Mouse (Mus musculus) lung, embryonic 16.5 days (tissue): ENCODE measurements around the gene Carm1. TPM values are rescaled to one million over a fixed set of nuclear protein-coding genes. Genes with fewer than 3 reads are reported as not detected.

ENCODE experiments used
- ATAC-seq: fragments of 200-750 bp; cut with Nextera tagmentation; 2 replicates; pipeline ENCODE4 v1.8.0; 2017; ENCODE audit warnings: low read depth, mild to moderate bottlenecking, moderate library complexity
- H3K27ac ChIP-seq: fragments of 300-500 bp; sonication (generic); 2 replicates; pipeline ENCODE4 v1.5.1; 2014; ENCODE audit warnings: mild to moderate bottlenecking, control low read depth, low read length
- H3K27me3 ChIP-seq: fragments of 300-500 bp; sonication (generic); 2 replicates; pipeline ENCODE4 v1.6.1; 2014; ENCODE audit warnings: low read depth, low read length, mixed read lengths; ENCODE audit not compliant: control insufficient read depth, insufficient read depth
- H3K36me3 ChIP-seq: fragments of 300-500 bp; sonication (generic); 2 replicates; pipeline ENCODE4 v1.6.1; 2014; ENCODE audit warnings: low read length; ENCODE audit not compliant: control insufficient read depth, insufficient read depth
- H3K4me1 ChIP-seq: fragments of 300-500 bp; sonication (generic); replicated peaks from 2 replicates; pipeline ENCODE4 v1.6.1; 2014; ENCODE audit warnings: low read length, mixed read lengths; ENCODE audit not compliant: control insufficient read depth, insufficient read depth
- H3K4me2 ChIP-seq: fragments of 300-500 bp; sonication (generic); 2 replicates; pipeline ENCODE4 v1.6.1; 2014; ENCODE audit warnings: low read depth, low read length, control low read depth
- H3K4me3 ChIP-seq: fragments of 300-500 bp; sonication (generic); 2 replicates; pipeline ENCODE4 v1.5.1; 2014; ENCODE audit warnings: mild to moderate bottlenecking, low read length, control low read depth
- H3K9ac ChIP-seq: fragments of 300-500 bp; sonication (generic); 2 replicates; pipeline ENCODE4 v1.6.1; 2014; ENCODE audit warnings: low read length, control low read depth
- H3K9me3 ChIP-seq: fragments of 300-500 bp; sonication (generic); 2 replicates; pipeline ENCODE4 v1.6.1; 2016; ENCODE audit warnings: low read length; ENCODE audit not compliant: control insufficient read depth
- WGBS: fragments of 180-500 bp; shearing (Covaris S2); extraction: QIAGEN DNeasy Blood & Tissue Kit; methylation state at CpG from one replicate; pipeline ENCODE4 v1.1.7; 2014; 5-methylcytosine and 5-hydroxymethylcytosine counted together
- polyA plus RNA-seq: library from polyadenylated mRNA; unstranded; fragments of >200 nt; fragmentation: Nextera tagmentation; extraction: Ambion mirVana; gene quantifications from 2 replicates; pipeline ENCODE4 v1.2.1, GENCODE M21; 2015

Carm1 gene
- polyA plus RNA-seq = 17.1 and 20.8 TPM in 2 replicates

DNA sequence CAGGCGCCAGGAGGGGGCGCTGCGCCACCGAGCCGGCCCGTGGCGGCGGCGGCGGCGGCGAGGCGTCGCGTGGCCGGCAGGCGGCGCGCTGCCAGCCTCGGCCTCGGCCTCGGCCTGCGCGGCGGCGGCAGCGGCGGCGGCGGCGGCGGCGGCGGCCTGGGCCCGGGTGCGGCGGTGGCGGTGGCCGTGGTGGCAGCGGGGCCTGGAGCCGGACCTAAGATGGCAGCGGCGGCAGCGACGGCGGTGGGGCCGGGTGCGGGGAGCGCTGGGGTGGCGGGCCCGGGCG lies at the start of gene Carm1:
Gene Carm1, plus strand, starts transcription at position 106 of the 286 bp plus-strand sequence.
- Histone ChIP-seq H3K4me2 (peak within 1 kb of the TSS; percentile 90), H3K4me1 (peaks cover 20% of the 10 kb centered on the region), H3K4me3 (peak within 1 kb of the TSS; percentile 84), H3K9ac (peak within 1 kb of the TSS; percentile 96), H3K27ac (peak within 1 kb of the TSS; percentile 97), H3K27me3 (no peaks in the 10 kb centered on the region), H3K9me3 (no peaks in the 10 kb centered on the region), H3K36me3 (peaks cover 6% of the 10 kb centered on the region; the same call in 1 of the 2 replicates)
- WGBS = 0% methylated on average over 14 of the region's 52 CpGs
- ATAC-seq = no peak

DNA sequence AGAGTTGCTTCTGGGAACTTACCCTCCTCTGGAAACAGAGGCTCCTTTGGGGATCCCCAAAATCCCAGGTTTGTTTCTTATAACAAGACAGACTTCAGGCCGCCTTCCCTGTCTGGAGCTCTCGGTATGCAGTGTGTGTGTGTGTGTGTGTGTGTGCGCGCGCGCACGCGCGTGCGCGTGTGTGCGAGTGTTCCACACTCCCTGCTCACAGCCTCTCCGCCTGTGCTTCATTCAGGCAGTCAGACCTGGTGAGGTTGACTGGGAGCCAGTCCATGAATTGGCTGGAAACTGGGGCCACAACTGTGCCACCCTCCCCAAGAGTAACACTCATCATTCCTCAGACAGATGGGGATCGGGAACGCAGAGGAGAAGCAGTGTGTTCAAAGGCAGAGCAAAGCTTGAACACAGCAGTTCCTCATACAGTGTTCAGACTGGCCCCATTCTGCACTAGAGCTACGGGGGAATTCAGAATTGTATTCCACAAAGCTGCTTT lies 49.6 kb upstream of the Carm1 start:
- H3K4me1 ChIP-seq = no peaks in the 10 kb centered on the region
- no peaks in the 10 kb centered on the region for H3K27me3 ChIP-seq
- no peak overlapping the region for H3K9ac ChIP-seq
- peaks cover 14% of the 10 kb centered on the region for H3K36me3 ChIP-seq
- H3K9me3 ChIP-seq = no peaks in the 10 kb centered on the region
- WGBS = 90% methylated on average over 16 of the region's 16 CpGs
- no peak overlapping the region for H3K4me3 ChIP-seq
- no peak for ATAC-seq
- H3K4me2 ChIP-seq = no peak overlapping the region
- H3K27ac ChIP-seq = peak overlapping the region; percentile 3; the same call in 1 of the 2 replicates

DNA sequence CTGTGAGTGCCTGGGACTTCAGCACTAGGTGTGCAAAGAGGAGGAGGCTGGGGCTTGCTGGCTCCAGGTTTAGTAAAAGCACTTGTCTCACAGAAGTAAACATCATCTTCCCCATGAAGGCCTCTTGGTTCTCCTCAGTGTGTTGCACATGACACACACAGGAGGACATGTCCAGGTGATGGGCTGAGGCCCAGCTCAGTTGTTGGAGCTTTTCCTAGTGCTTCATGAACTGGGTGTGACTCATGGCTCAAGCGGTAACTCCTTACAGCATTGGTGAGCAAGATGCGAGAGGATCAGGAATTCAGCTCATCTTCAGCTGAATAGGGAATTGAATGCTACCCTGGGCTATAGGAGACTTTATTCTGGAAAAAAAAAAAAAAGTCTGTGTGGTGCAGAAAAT lies 49.0 kb upstream of the Carm1 start:
- H3K27ac ChIP-seq = no peak overlapping the region
- H3K4me2 ChIP-seq = no peak overlapping the region
- H3K27me3 ChIP-seq = no peaks in the 10 kb centered on the region
- H3K9me3 ChIP-seq = no peaks in the 10 kb centered on the region
- H3K36me3 ChIP-seq = peaks cover 14% of the 10 kb centered on the region
- ATAC-seq = no peak
- no peak overlapping the region for H3K9ac ChIP-seq
- H3K4me3 ChIP-seq = no peak overlapping the region
- WGBS = 91% methylated on average over 2 of the region's 2 CpGs
- no peaks in the 10 kb centered on the region for H3K4me1 ChIP-seq

- H3K9ac ChIP-seq = no peak overlapping the region
- no peak overlapping the region for H3K4me3 ChIP-seq
- H3K36me3 ChIP-seq = peaks cover 16% of the 10 kb centered on the region
- ATAC-seq = no peak
- H3K27ac ChIP-seq = no peak overlapping the region
- no peak overlapping the region for H3K4me2 ChIP-seq
- WGBS = 88% methylated on average over 12 of the region's 12 CpGs
- no peaks in the 10 kb centered on the region for H3K27me3 ChIP-seq
- H3K4me1 ChIP-seq = no peaks in the 10 kb centered on the region
- no peaks in the 10 kb centered on the region for H3K9me3 ChIP-seq
Observed at GRCm38 (mm10) chr9:21498284-21498902, 48.3 kb upstream of the Carm1 start.

- H3K9me3 ChIP-seq = no peaks in the 10 kb centered on the region
- no peaks in the 10 kb centered on the region for H3K4me1 ChIP-seq
- peaks cover 42% of the 10 kb centered on the region for H3K36me3 ChIP-seq
- H3K27ac ChIP-seq = no peak overlapping the region
- H3K9ac ChIP-seq = no peak overlapping the region
- ATAC-seq = no peak
- no peaks in the 10 kb centered on the region for H3K27me3 ChIP-seq
- H3K4me3 ChIP-seq = no peak overlapping the region
- WGBS = 93% methylated on average over 8 of the region's 8 CpGs
- no peak overlapping the region for H3K4me2 ChIP-seq
Observed at GRCm38 (mm10) chr9:21503352-21503751, 43.3 kb upstream of the Carm1 start.

GRCm38 (mm10) chr9:21505767-21506166 lies 40.9 kb upstream of the Carm1 start:
- peaks cover 31% of the 10 kb centered on the region for H3K36me3 ChIP-seq
- no peak overlapping the region for H3K9ac ChIP-seq
- no peaks in the 10 kb centered on the region for H3K27me3 ChIP-seq
- ATAC-seq = no peak
- no peak overlapping the region for H3K27ac ChIP-seq
- H3K9me3 ChIP-seq = no peaks in the 10 kb centered on the region
- H3K4me1 ChIP-seq = peaks cover 8% of the 10 kb centered on the region
- no peak overlapping the region for H3K4me3 ChIP-seq
- no peak overlapping the region for H3K4me2 ChIP-seq

DNA sequence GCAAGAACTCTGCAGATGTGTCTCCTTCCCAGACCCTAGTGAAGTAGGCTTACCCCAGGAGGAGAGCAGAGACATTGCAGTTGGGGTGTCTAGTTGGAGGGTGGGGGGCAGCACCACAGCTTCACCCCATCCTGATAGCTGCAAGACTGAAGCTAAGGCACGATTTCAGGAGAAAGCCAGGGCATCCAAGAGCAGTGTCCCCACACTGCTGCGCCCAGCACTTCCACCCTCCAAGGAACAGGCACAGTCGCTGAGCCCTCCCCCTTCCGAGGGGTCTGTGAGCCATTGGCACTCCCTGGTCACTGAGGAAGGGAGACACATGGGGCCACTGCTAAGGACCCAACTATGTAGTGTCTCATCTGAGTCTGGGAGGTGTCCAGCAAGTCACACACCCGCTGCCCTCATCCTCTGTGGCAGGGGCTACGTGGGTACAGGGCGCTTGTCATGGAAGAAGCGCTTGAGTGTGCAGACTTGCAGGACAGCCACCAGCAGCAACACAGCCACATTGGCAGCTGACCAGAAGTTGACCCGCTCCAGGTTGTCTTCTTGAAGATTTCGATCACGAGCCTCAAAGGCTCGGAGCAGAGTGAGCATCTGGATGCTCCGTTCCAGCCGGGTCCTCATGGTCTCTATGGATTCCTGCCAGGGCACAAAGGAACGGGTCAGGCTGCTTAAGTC lies 38.8 kb upstream of the Carm1 start:
- Histone ChIP-seq H3K27me3 (no peaks in the 10 kb centered on the region), H3K9ac (no peak overlapping the region), H3K27ac (no peak overlapping the region), H3K4me1 (peaks cover 11% of the 10 kb centered on the region), H3K4me3 (no peak overlapping the region), H3K36me3 (peaks cover 31% of the 10 kb centered on the region), H3K9me3 (no peaks in the 10 kb centered on the region), H3K4me2 (no peak overlapping the region)
- no peak for ATAC-seq
- WGBS = 87% methylated on average over 15 of the region's 15 CpGs

DNA sequence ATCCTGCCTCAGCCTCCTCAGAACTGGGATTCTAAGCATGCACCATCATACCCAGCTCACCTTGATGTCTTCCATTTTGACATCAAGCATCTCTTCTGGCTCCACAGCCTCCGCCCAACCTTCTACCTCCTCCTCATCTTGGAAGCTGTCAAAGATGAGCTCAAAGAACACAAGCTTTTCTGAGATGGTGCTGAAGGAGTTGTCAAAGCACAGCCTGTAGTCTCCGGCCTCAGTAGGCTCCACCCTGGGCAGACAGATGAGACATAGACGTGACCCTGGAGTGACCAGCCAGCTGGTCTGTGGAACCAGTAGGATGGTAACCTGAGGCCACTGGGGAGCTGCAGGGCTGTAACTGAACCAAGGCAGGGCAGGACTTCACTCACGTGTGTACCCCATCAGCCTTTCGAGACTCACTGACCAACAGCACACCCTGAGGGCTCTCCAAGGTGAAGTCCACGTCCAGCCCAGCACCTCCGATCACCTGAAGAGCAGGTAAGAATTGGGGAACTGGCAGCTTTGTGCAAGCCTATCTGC lies 37.8 kb upstream of the Carm1 start:
- Histone ChIP-seq H3K9ac (peak overlapping the region; percentile 83), H3K4me2 (peak overlapping the region; percentile 89), H3K27me3 (no peaks in the 10 kb centered on the region), H3K36me3 (peaks cover 25% of the 10 kb centered on the region), H3K4me3 (peak overlapping the region; percentile 74), H3K27ac (no peak overlapping the region), H3K9me3 (no peaks in the 10 kb centered on the region), H3K4me1 (peaks cover 11% of the 10 kb centered on the region)
- no peak for ATAC-seq
- 66% methylated on average over 7 of the region's 7 CpGs for WGBS

- WGBS = under 1% methylated on average over 44 of the region's 44 CpGs
- peaks cover 11% of the 10 kb centered on the region for H3K4me1 ChIP-seq
- H3K4me3 ChIP-seq = peak within 1 kb of the TSS; percentile 74
- H3K9ac ChIP-seq = peak within 1 kb of the TSS; percentile 83
- ATAC-seq = peak; percentile 98
- peak within 1 kb of the TSS; percentile 93 for H3K27ac ChIP-seq
- no peaks in the 10 kb centered on the region for H3K27me3 ChIP-seq
- peaks cover 19% of the 10 kb centered on the region for H3K36me3 ChIP-seq
- H3K4me2 ChIP-seq = peak within 1 kb of the TSS; percentile 89
- no peaks in the 10 kb centered on the region for H3K9me3 ChIP-seq
Observed at GRCm38 (mm10) chr9:21509772-21510688, 36.7 kb upstream of the Carm1 start, which contains the start of gene Tmed1. TSS of gene Tmed1 (minus strand) at chr9:21510252.
